Mouse (Mus musculus) thymus, postnatal 14 days (tissue): ENCODE measurements around the gene Inpp4b.
"Not testable (repeated sequence)": the region's sequence is repeated elsewhere in the genome, so short reads cannot be mapped to it uniquely, and the experiment has no call there.

ENCODE experiments used
- DNase-seq: peaks from one replicate; pipeline ENCODE4 v3.0.0; 2021

Inpp4b gene

GRCm38 (mm10) chr8:82054030-82054429 is 711.7 kb downstream of the Inpp4b start:
- DNase-seq = no peak

- no peak for DNase-seq
Observed at GRCm38 (mm10) chr8:82067619-82068018, 725.3 kb downstream of the Inpp4b start.

- no peak for DNase-seq
Observed at GRCm38 (mm10) chr8:82079267-82079666, 736.9 kb downstream of the Inpp4b start.

DNA sequence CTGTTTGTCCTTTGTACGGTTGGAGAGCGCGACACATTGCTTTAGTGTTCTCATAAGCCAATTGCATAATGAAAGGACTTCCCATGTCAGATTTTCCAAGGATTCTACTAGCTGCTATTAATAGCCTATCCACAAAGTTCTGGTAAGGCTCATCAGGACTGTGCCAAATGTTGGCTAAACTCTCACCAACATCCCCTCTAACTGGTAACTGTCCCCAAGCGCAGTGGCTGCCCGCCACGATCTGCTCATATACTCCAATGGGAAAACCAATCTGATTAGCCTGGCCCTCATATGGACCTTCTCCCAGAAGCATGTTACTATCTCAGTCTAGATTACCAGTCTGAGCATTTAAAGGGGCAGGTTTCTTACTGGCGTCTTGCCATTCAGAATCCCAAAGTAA is 744.3 kb downstream of the Inpp4b start:
- DNase-seq = not testable (repeated sequence)

GRCm38 (mm10) chr8:82090901-82091300 is 748.5 kb downstream of the Inpp4b start:
- DNase-seq = no peak

DNA sequence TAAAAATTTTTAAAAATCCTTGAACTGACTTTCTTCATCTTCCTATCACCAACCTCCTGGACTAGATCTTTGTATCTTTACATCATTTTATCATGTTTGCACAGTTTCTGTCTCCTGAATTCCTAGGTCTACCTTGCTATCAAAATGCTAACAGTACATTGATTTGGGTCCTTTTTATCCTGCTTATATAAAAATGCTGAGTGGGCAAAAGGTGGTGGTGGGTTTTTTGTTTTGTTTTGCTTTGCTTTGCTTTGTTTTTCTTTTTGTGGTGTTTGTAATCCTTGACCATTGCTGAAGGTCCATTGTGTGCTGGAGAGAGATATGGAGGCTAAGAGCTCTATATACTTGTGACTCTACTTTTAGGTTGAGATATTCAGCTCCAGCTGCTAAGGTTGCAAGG is 750.9 kb downstream of the Inpp4b start:
- DNase-seq = no peak

DNA sequence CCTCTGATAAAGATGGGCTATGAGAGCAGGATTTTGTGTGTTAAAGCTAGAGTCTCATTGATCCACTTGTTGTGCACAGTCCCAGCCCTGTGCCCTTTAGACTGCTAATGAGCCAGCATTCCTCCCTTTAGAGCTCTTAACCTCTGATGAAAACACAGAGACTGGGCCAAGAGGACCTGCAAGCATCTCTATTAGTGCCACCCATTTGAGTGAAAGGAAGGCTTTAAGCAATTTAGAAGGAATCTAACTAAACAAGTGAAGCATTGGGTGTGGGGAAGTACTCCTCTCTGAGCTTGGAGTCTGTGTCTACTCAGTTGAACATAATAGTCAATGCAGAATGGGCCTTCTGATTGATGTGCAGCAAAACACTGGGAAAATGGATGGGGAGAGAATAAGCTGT is 762.2 kb downstream of the Inpp4b start:
- no peak for DNase-seq

- DNase-seq = no peak
Observed at GRCm38 (mm10) chr8:82106131-82106530, 763.8 kb downstream of the Inpp4b start.

- DNase-seq = no peak
Observed at GRCm38 (mm10) chr8:82150272-82150671, 807.9 kb downstream of the Inpp4b start.

- no peak for DNase-seq
Observed at GRCm38 (mm10) chr8:82157928-82158327, 815.6 kb downstream of the Inpp4b start.
